Mouse (Mus musculus) stomach, embryonic 15.5 days (tissue): ENCODE measurements around the gene Nek8. TPM values are rescaled to one million over a fixed set of nuclear protein-coding genes. Genes with fewer than 3 reads are reported as not detected.

Experiments used
- ATAC-seq: fragments of 200-750 bp; cut with Nextera tagmentation; 2 replicates; pipeline ENCODE4 v1.8.0; 2017; ENCODE audit warnings: low read depth, moderate number of reproducible peaks, moderate TSS enrichment; ENCODE audit not compliant: insufficient read depth, low FRiP score
- H3K27ac ChIP-seq: fragments of 300-500 bp; sonication (generic); 2 replicates; pipeline ENCODE4 v1.5.1; 2015; ENCODE audit warnings: mild to moderate bottlenecking, inconsistent platforms
- H3K27me3 ChIP-seq: fragments of 300-500 bp; sonication (generic); replicated peaks from 2 replicates; pipeline ENCODE4 v1.6.1; 2015; ENCODE audit warnings: inconsistent platforms
- H3K36me3 ChIP-seq: fragments of 300-500 bp; sonication (generic); 2 replicates; pipeline ENCODE4 v1.6.1; 2015; ENCODE audit warnings: inconsistent platforms
- H3K4me1 ChIP-seq: fragments of 300-500 bp; sonication (generic); 2 replicates; pipeline ENCODE4 v1.6.1; 2015; ENCODE audit warnings: inconsistent platforms
- H3K4me2 ChIP-seq: fragments of 300-500 bp; sonication (generic); 2 replicates; pipeline ENCODE4 v1.6.1; 2015; ENCODE audit warnings: mild to moderate bottlenecking, inconsistent platforms
- H3K4me3 ChIP-seq: fragments of 300-500 bp; sonication (generic); replicated peaks from 2 replicates; pipeline ENCODE4 v1.5.1; 2015; ENCODE audit warnings: inconsistent platforms
- H3K9ac ChIP-seq: fragments of 300-500 bp; sonication (generic); 2 replicates; pipeline ENCODE4 v1.6.1; 2015; ENCODE audit warnings: inconsistent platforms
- H3K9me3 ChIP-seq: fragments of 300-500 bp; sonication (generic); 2 replicates; pipeline ENCODE4 v1.6.1; 2016; ENCODE audit warnings: inconsistent platforms
- WGBS: fragments of 180-500 bp; shearing (Covaris S2); methylation state at CpG from one replicate; pipeline ENCODE4 v1.1.7; 2015; 5-methylcytosine and 5-hydroxymethylcytosine counted together
- microRNA-seq: library from miRNA; unstranded; fragments of <30 nt; microRNA quantifications from one replicate; pipeline ENCODE4, GENCODE M21; 2016
- polyA plus RNA-seq: library from polyadenylated mRNA; unstranded; fragments of >200 nt; fragmentation: Nextera tagmentation; extraction: Ambion mirVana; gene quantifications from 2 replicates; pipeline ENCODE4 v1.2.1, GENCODE M21; 2015

Gene Nek8
- polyA plus RNA-seq, 1 experiment from 2014 or later, result 18.2 TPM

GRCm38 (mm10) chr11:78129458-78129857 lies 47.0 kb downstream of the Nek8 start:
- no peak for ATAC-seq
- Histone ChIP-seq H3K9ac (no peak overlapping the region), H3K27me3 (no peaks in the 10 kb centered on the region), H3K4me1 (no peaks in the 10 kb centered on the region), H3K27ac (no peak overlapping the region), H3K36me3 (no peaks in the 10 kb centered on the region), H3K4me2 (no peak overlapping the region), H3K9me3 (no peaks in the 10 kb centered on the region), H3K4me3 (no peak overlapping the region)
- WGBS, result 71% methylated on average over 8 of the region's 8 CpGs

- WGBS, result 72% methylated on average over 4 of the region's 4 CpGs
- Histone ChIP-seq H3K27ac (no peak overlapping the region), H3K27me3 (no peaks in the 10 kb centered on the region), H3K4me3 (no peak overlapping the region), H3K4me2 (no peak overlapping the region), H3K9me3 (no peaks in the 10 kb centered on the region), H3K36me3 (no peaks in the 10 kb centered on the region), H3K4me1 (no peaks in the 10 kb centered on the region), H3K9ac (no peak overlapping the region)
- ATAC-seq, result no peak
Measured at GRCm38 (mm10) chr11:78126739-78127138, 49.7 kb downstream of the Nek8 start.

- Histone ChIP-seq H3K9me3 (no peaks in the 10 kb centered on the region), H3K27me3 (no peaks in the 10 kb centered on the region), H3K27ac (no peak overlapping the region), H3K9ac (no peak overlapping the region), H3K36me3 (no peaks in the 10 kb centered on the region), H3K4me1 (no peaks in the 10 kb centered on the region), H3K4me3 (no peak overlapping the region), H3K4me2 (no peak overlapping the region)
- 64% methylated on average over 6 of the region's 6 CpGs for WGBS
- no peak for ATAC-seq
Measured at GRCm38 (mm10) chr11:78125691-78126090, 50.8 kb downstream of the Nek8 start.

GRCm38 (mm10) chr11:78123782-78124181 lies 52.7 kb downstream of the Nek8 start:
- no peak for ATAC-seq
- Histone ChIP-seq H3K27ac (no peak overlapping the region), H3K9me3 (no peaks in the 10 kb centered on the region), H3K4me3 (no peak overlapping the region), H3K27me3 (no peaks in the 10 kb centered on the region), H3K9ac (no peak overlapping the region), H3K36me3 (no peaks in the 10 kb centered on the region), H3K4me2 (no peak overlapping the region), H3K4me1 (no peaks in the 10 kb centered on the region)

- Histone ChIP-seq H3K9ac (no peak overlapping the region), H3K36me3 (no peaks in the 10 kb centered on the region), H3K4me3 (no peak overlapping the region), H3K27ac (no peak overlapping the region), H3K9me3 (no peaks in the 10 kb centered on the region), H3K4me2 (no peak overlapping the region), H3K27me3 (no peaks in the 10 kb centered on the region), H3K4me1 (no peaks in the 10 kb centered on the region)
- 76% methylated on average over 4 of the region's 4 CpGs for whole genome bisulfite sequencing
- ATAC-seq, result no peak
Measured at GRCm38 (mm10) chr11:78122815-78123214, 53.7 kb downstream of the Nek8 start.

GRCm38 (mm10) chr11:78121176-78121575 lies 55.3 kb downstream of the Nek8 start:
- WGBS, result 37% methylated on average over 5 of the region's 5 CpGs
- Histone ChIP-seq H3K4me3 (no peak overlapping the region), H3K9me3 (no peaks in the 10 kb centered on the region), H3K27ac (no peak overlapping the region), H3K4me1 (no peaks in the 10 kb centered on the region), H3K36me3 (no peaks in the 10 kb centered on the region), H3K27me3 (no peaks in the 10 kb centered on the region), H3K9ac (no peak overlapping the region), H3K4me2 (no peak overlapping the region)
- ATAC-seq, result no peak

- no peak for ATAC-seq
- Histone ChIP-seq H3K9me3 (no peaks in the 10 kb centered on the region), H3K4me3 (no peak overlapping the region), H3K36me3 (no peaks in the 10 kb centered on the region), H3K4me1 (peaks cover 2% of the 10 kb centered on the region; the same call in 1 of the 2 replicates), H3K27ac (no peak overlapping the region), H3K27me3 (no peaks in the 10 kb centered on the region), H3K4me2 (no peak overlapping the region), H3K9ac (no peak overlapping the region)
- WGBS, result 68% methylated on average over 8 of the region's 8 CpGs
Measured at GRCm38 (mm10) chr11:78119898-78120297, 56.6 kb downstream of the Nek8 start.

- no peak overlapping the region for H3K27ac ChIP-seq
- H3K9me3 ChIP-seq, result no peaks in the 10 kb centered on the region
- H3K4me3 ChIP-seq, result no peak overlapping the region
- ATAC-seq, result no peak
- no peak overlapping the region for H3K4me2 ChIP-seq
- no peaks in the 10 kb centered on the region for H3K36me3 ChIP-seq
- no peak overlapping the region for H3K9ac ChIP-seq
- no peaks in the 10 kb centered on the region for H3K27me3 ChIP-seq
- peaks cover 9% of the 10 kb centered on the region; the same call in 1 of the 2 replicates for H3K4me1 ChIP-seq
Measured at GRCm38 (mm10) chr11:78118467-78118866, 58.0 kb downstream of the Nek8 start.

GRCm38 (mm10) chr11:78116146-78116410 lies 60.4 kb downstream of the Nek8 start:
- peak overlapping the region; percentile 17; the same call in 1 of the 2 replicates for H3K27ac ChIP-seq
- no peak for ATAC-seq
- 10% methylated on average over 5 of the region's 5 CpGs for WGBS

More at GRCm38 (mm10) chr11:78116146-78116410, 60.4 kb downstream of the Nek8 start:
- Histone ChIP-seq H3K36me3 (no peaks in the 10 kb centered on the region), H3K9ac (peak overlapping the region; percentile 60), H3K4me2 (peak overlapping the region; percentile 78), H3K4me1 (peaks cover 9% of the 10 kb centered on the region; the same call in 1 of the 2 replicates), H3K9me3 (no peaks in the 10 kb centered on the region), H3K4me3 (peak overlapping the region; percentile 66), H3K27me3 (no peaks in the 10 kb centered on the region)

Small RNAs within 50 kb of the gene (microRNA-seq; reads per million reads assigned to microRNA genes)
- gene Mir7653, result not detected

Other genes with a start within 250 kb of the Nek8 start
- gene Sez6, start 245.9 kb downstream of the Nek8 start, polyA plus RNA-seq, result 1.7 and 1.8 TPM in 2 replicates
- 13.4 and 18.0 TPM in 2 replicates for gene Phf12, start 193.9 kb downstream of the Nek8 start, polyA plus RNA-seq
- gene Dhrs13, start 144.4 kb downstream of the Nek8 start, polyA plus RNA-seq, result 17.3 and 19.4 TPM in 2 replicates
- gene Flot2, start 138.7 kb downstream of the Nek8 start, polyA plus RNA-seq, result 54.1 and 60.5 TPM in 2 replicates
- gene Eral1, start 96.3 kb downstream of the Nek8 start, polyA plus RNA-seq, result 26.5 and 30.6 TPM in 2 replicates
- 10.2 and 10.6 TPM in 2 replicates for gene Fam222b, start 82.0 kb downstream of the Nek8 start, polyA plus RNA-seq
- gene Traf4, start 11.1 kb downstream of the Nek8 start, polyA plus RNA-seq, result 57.3 and 67.4 TPM in 2 replicates
- 29.8 and 30.8 TPM in 2 replicates for gene Tlcd1, start within 50 bp of the Nek8 start, polyA plus RNA-seq
- gene Rpl23a, start 6.9 kb upstream of the Nek8 start, polyA plus RNA-seq, result 1,236 and 1,312 TPM in 2 replicates
- 111 and 120 TPM in 2 replicates for gene Rab34, start 11.8 kb upstream of the Nek8 start, polyA plus RNA-seq
- 2.9 and 3.0 TPM in 2 replicates for gene Proca1, start 16.7 kb upstream of the Nek8 start, polyA plus RNA-seq
- gene Sdf2, start 69.1 kb upstream of the Nek8 start, polyA plus RNA-seq, result 89.7 and 92.1 TPM in 2 replicates
- 22.8 and 25.7 TPM in 2 replicates for gene Supt6, start 69.3 kb upstream of the Nek8 start, polyA plus RNA-seq
- gene 2610507B11Rik, start 85.1 kb upstream of the Nek8 start, polyA plus RNA-seq, result 76.7 and 82.5 TPM in 2 replicates
- gene BC030499, start 114.2 kb upstream of the Nek8 start, polyA plus RNA-seq, result 0.26 and 0.37 TPM in 2 replicates
- gene Spag5, start 124.9 kb upstream of the Nek8 start, polyA plus RNA-seq, result 33.3 and 34.6 TPM in 2 replicates
- gene Aldoc, start 146.3 kb upstream of the Nek8 start, polyA plus RNA-seq, result 24.1 and 24.5 TPM in 2 replicates
- 67.8 and 75.7 TPM in 2 replicates for gene Pigs, start 151.7 kb upstream of the Nek8 start, polyA plus RNA-seq
- 34.1 and 34.8 TPM in 2 replicates for gene Unc119, start 166.8 kb upstream of the Nek8 start, polyA plus RNA-seq
- gene Foxn1, start 209.9 kb upstream of the Nek8 start, polyA plus RNA-seq, result 0.63 and 0.90 TPM in 2 replicates
- gene Slc13a2, start 245.5 kb upstream of the Nek8 start, polyA plus RNA-seq, result 0.26 and 0.51 TPM in 2 replicates